Mouse (Mus musculus): ENCODE data around the gene Dusp7.

The Dusp7 gene

GRCm38 (mm10) chr9:106409096-106409495 lies 40.7 kb downstream of the Dusp7 start:
- in situ Hi-C loops (cut with MboI; ENCODE audit: low pct_unique_long_range_greater_than_20kb in 1 of 2, low sequenced_read_pairs in 2 of 2, unreplicated experiment in 1 of 2) = no loop called here

- in situ Hi-C loops (cut with MboI; ENCODE audit: low pct_unique_long_range_greater_than_20kb in 1 of 2, low sequenced_read_pairs in 2 of 2, unreplicated experiment in 1 of 2) = loop anchor here in 1 of 2 experiments (10.0 kb wide), 1 partner anchor 115 kb away; no protein-coding TSS in a partner anchor
These were observed 41.7 kb downstream of the Dusp7 start for GRCm38 (mm10) chr9:106410086-106410650.

GRCm38 (mm10) chr9:106411091-106411594 lies 42.7 kb downstream of the Dusp7 start:
- in situ Hi-C loops (cut with MboI; ENCODE audit: low pct_unique_long_range_greater_than_20kb in 1 of 2, low sequenced_read_pairs in 2 of 2, unreplicated experiment in 1 of 2) = loop anchor here in 1 of 2 experiments (10.0 kb wide), 1 partner anchor 116 kb away; no protein-coding TSS in a partner anchor

GRCm38 (mm10) chr9:106411729-106412128 lies 43.3 kb downstream of the Dusp7 start:
- in situ Hi-C loops (cut with MboI; ENCODE audit: low pct_unique_long_range_greater_than_20kb in 1 of 2, low sequenced_read_pairs in 2 of 2, unreplicated experiment in 1 of 2) = loop anchor here in 1 of 2 experiments (10.0 kb wide), 1 partner anchor 117 kb away; no protein-coding TSS in a partner anchor

GRCm38 (mm10) chr9:106412210-106412609 lies 43.8 kb downstream of the Dusp7 start:
- in situ Hi-C loops (cut with MboI; ENCODE audit: low pct_unique_long_range_greater_than_20kb in 1 of 2, low sequenced_read_pairs in 2 of 2, unreplicated experiment in 1 of 2) = loop anchor here in 1 of 2 experiments (10.0 kb wide), 1 partner anchor 117 kb away; no protein-coding TSS in a partner anchor

GRCm38 (mm10) chr9:106413606-106414005 lies 45.2 kb downstream of the Dusp7 start:
- in situ Hi-C loops (cut with MboI; ENCODE audit: low pct_unique_long_range_greater_than_20kb in 1 of 2, low sequenced_read_pairs in 2 of 2, unreplicated experiment in 1 of 2) = loop anchor here in 1 of 2 experiments (10.0 kb wide), 1 partner anchor 119 kb away; no protein-coding TSS in a partner anchor

GRCm38 (mm10) chr9:106416826-106417225 lies 48.4 kb downstream of the Dusp7 start:
- in situ Hi-C loops (cut with MboI; ENCODE audit: low pct_unique_long_range_greater_than_20kb in 1 of 2, low sequenced_read_pairs in 2 of 2, unreplicated experiment in 1 of 2) = loop anchor here in 1 of 2 experiments (10.0 kb wide), 1 partner anchor 122 kb away; no protein-coding TSS in a partner anchor

GRCm38 (mm10) chr9:106417841-106418625 lies 49.6 kb downstream of the Dusp7 start:
- in situ Hi-C loops (cut with MboI; ENCODE audit: low pct_unique_long_range_greater_than_20kb in 1 of 2, low sequenced_read_pairs in 2 of 2, unreplicated experiment in 1 of 2) = loop anchor here in 1 of 2 experiments (10.0 kb wide), 1 partner anchor 123 kb away; no protein-coding TSS in a partner anchor

- in situ Hi-C loops (cut with MboI; ENCODE audit: low pct_unique_long_range_greater_than_20kb in 1 of 2, low sequenced_read_pairs in 2 of 2, unreplicated experiment in 1 of 2) = no loop called here
These were observed 52.2 kb downstream of the Dusp7 start for GRCm38 (mm10) chr9:106420608-106421007.

GRCm38 (mm10) chr9:106421033-106421864 lies 52.8 kb downstream of the Dusp7 start:
- in situ Hi-C loops (cut with MboI; ENCODE audit: low pct_unique_long_range_greater_than_20kb in 1 of 2, low sequenced_read_pairs in 2 of 2, unreplicated experiment in 1 of 2) = no loop called here

- in situ Hi-C loops (cut with MboI; ENCODE audit: low pct_unique_long_range_greater_than_20kb in 1 of 2, low sequenced_read_pairs in 2 of 2, unreplicated experiment in 1 of 2) = no loop called here
These were observed 53.4 kb downstream of the Dusp7 start for GRCm38 (mm10) chr9:106421865-106422160.
